Mouse (Mus musculus) colon, adult 2 months (tissue): ENCODE data around the gene Btbd10. TPM values are rescaled to one million over a fixed set of nuclear protein-coding genes. Genes with fewer than 3 reads are reported as not detected.

Experiments used
- polyA plus RNA-seq: library from polyadenylated mRNA; depleted of rRNA; stranded (reverse); fragments of >200 nt; gene quantifications from 2 replicates; pipeline ENCODE4 v1.2.3, GENCODE M21; 2012; rRNA removed

The Btbd10 gene
- 9.6 and 10.6 TPM in 2 replicates for polyA plus RNA-seq

GRCm38 (mm10) chr7:113368746-113369619, at the start of gene Btbd10:
Btbd10 (minus strand) TSS chr7:113369392.

GRCm38 (mm10) chr7:113388470-113388869, 19.3 kb upstream of the Btbd10 start, which contains the start of gene Pth:
Pth (minus strand) TSS chr7:113388570.

Other genes starting within 250 kb of the Btbd10 start
- gene Arntl, start 161.9 kb downstream of the Btbd10 start, polyA plus RNA-seq = 14.8 and 17.5 TPM in 2 replicates
- not detected in 2 replicates for gene Pth, start 19.2 kb upstream of the Btbd10 start, polyA plus RNA-seq
- 10.2 and 11.5 TPM in 2 replicates for gene Far1, start 144.4 kb upstream of the Btbd10 start, polyA plus RNA-seq